Mouse (Mus musculus): ENCODE measurements around the gene Tshz2. TPM values are rescaled to one million over a fixed set of nuclear protein-coding genes. Genes with fewer than 3 reads are reported as not detected.

Tshz2 gene
- polyA plus RNA-seq, 1 experiment from 2014 or later: 2.7 TPM

DNA sequence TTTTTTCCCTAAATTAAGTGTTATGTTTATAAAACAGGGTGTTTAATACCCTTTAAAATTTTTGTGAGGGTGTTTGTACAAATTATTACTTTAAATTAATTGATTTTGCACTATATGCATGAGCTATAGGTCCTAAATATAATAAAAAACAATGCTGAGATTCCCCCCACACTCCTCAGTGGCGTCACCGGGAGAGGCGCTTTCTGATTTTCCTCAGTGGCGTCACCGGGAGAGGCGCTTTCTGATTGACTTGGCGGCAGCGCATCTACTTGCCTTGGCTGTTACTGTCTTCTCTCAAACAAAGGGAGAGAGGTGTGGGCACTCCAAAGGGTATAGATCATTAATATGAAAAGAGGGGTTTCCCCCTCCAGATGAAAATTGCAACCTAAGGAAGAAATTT lies 179.2 kb downstream of the Tshz2 start:
- no peak for DNase-seq (ENCODE audit: low spot score)
- 90% methylated on average over 8 of the region's 8 CpGs for WGBS
- H3K27me3 ChIP-seq (replicated peaks; ENCODE audit: low read depth, poor library complexity, severe bottlenecking): 0 out of 2 replicates have a peak, but pooled peaks cover 5% of the 10 kb centered on the region
- no peaks in the 10 kb centered on the region for H3K36me3 ChIP-seq (replicated peaks)
- H3K27ac ChIP-seq (replicated peaks): no peak overlapping the region; the same call in 1 of the 2 replicates
- peaks cover 19% of the 10 kb centered on the region for H3K4me1 ChIP-seq
- H3K9me3 ChIP-seq: no peaks in the 10 kb centered on the region
- H3K4me3 ChIP-seq: no peak overlapping the region

DNA sequence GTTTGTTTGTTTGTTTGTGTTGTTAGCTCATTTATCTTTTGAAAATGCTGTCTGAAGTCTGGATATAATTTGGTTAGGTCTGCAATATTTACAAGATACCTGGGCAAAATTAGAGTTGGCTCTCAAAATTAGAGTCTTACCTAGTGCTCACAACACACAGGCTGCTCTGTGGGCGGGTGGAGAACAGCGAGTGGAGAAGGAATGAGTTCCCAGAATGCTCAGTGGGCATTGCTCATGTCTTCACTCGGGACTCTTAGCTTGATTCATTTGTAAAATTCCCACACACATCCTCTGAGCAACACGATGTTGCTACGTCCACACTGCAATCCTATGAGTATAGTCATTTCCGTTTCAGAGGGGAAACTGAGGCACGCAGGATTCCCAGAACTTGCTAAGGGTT lies 180.1 kb downstream of the Tshz2 start:
- H3K4me3 ChIP-seq: no peak overlapping the region
- peaks cover 19% of the 10 kb centered on the region for H3K4me1 ChIP-seq
- H3K9me3 ChIP-seq: no peaks in the 10 kb centered on the region
- H3K36me3 ChIP-seq (replicated peaks): no peaks in the 10 kb centered on the region
- 92% methylated on average over 7 of the region's 7 CpGs for WGBS
- DNase-seq (ENCODE audit: low spot score): no peak
- no peak overlapping the region for H3K27ac ChIP-seq (replicated peaks)
- peaks cover 11% of the 10 kb centered on the region; the same call in 1 of the 2 replicates for H3K27me3 ChIP-seq (replicated peaks; ENCODE audit: low read depth, poor library complexity, severe bottlenecking)

DNA sequence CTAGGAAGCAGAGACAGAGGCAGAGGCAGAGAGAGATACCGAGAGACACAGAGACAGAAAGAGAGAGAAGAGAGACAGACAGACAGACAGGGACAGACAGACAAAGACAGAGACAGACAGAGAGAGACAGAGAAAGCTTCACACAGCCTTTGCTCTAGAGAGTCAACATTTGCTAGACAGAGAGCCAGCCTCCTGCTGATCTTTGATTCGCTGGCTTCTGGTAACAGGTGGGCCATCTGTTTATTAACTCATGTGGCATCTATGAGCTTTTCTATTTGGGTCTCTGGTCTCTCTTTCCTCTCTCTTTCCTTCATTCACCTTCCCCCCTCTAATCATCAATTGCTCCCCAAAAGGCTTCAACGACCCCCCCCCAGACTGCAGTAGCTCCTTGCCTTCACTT lies 181.5 kb downstream of the Tshz2 start:
- Histone ChIP-seq H3K4me3 (no peak overlapping the region), H3K9me3 (no peaks in the 10 kb centered on the region), H3K36me3 (replicated peaks) (no peaks in the 10 kb centered on the region), H3K4me1 (peaks cover 19% of the 10 kb centered on the region), H3K27me3 (replicated peaks; ENCODE audit: low read depth, poor library complexity, severe bottlenecking) (peaks cover 11% of the 10 kb centered on the region; the same call in 1 of the 2 replicates), H3K27ac (replicated peaks) (no peak overlapping the region)
- no peak for DNase-seq (ENCODE audit: low spot score)
- WGBS: 82% methylated on average over 3 of the region's 3 CpGs

DNA sequence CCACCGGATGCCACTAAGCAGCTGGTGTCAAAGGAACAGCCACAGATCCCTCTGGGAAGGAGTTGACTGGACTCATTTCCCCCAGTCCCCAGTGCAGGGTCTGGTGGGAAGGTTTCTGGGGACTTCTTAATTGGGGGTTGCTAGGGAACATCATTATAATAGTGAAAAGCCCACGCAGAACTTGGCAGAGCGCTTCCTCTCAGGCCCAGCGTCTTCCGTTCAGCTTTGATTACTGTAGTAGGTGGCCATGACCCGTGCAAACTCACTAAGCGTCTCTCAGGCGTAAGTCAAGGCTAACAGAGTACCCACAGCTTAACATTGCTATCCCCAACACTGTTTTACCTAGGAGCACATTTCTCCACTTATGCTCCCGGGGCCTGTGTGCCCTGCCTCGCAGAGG lies 181.9 kb downstream of the Tshz2 start:
- Histone ChIP-seq H3K9me3 (no peaks in the 10 kb centered on the region), H3K27ac (replicated peaks) (no peak overlapping the region), H3K4me1 (peaks cover 19% of the 10 kb centered on the region), H3K36me3 (replicated peaks) (no peaks in the 10 kb centered on the region), H3K27me3 (replicated peaks; ENCODE audit: low read depth, poor library complexity, severe bottlenecking) (peaks cover 11% of the 10 kb centered on the region; the same call in 1 of the 2 replicates), H3K4me3 (no peak overlapping the region)
- WGBS: 81% methylated on average over 10 of the region's 10 CpGs
- DNase-seq (ENCODE audit: low spot score): no peak

DNA sequence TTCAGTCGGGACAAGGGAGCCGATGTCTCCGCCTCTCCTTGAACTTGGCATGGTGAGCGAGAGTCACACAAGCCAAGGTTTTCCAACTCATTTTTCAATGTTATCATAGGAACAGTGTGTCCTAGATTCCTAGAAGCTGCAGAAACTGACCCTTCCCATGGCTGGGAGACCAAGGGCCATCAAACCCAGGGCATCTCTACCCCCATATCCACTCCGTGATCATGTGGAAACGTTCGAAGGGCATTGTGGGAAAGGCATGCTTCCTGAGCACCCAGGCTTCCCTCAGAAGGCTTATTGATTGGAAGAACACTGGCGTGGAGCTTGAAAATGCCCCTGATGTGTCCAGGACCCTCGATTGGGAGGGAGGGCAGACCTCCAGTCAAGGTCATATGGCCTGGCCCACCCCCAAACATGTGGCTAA lies 188.2 kb downstream of the Tshz2 start:
- Histone ChIP-seq H3K9me3 (no peaks in the 10 kb centered on the region), H3K27me3 (replicated peaks; ENCODE audit: low read depth, poor library complexity, severe bottlenecking) (peaks cover 11% of the 10 kb centered on the region; the same call in 1 of the 2 replicates), H3K4me1 (peaks cover 7% of the 10 kb centered on the region), H3K4me3 (no peak overlapping the region), H3K27ac (replicated peaks) (no peak overlapping the region), H3K36me3 (replicated peaks) (no peaks in the 10 kb centered on the region)
- WGBS: 90% methylated on average over 9 of the region's 9 CpGs
- no peak for DNase-seq (ENCODE audit: low spot score)

DNA sequence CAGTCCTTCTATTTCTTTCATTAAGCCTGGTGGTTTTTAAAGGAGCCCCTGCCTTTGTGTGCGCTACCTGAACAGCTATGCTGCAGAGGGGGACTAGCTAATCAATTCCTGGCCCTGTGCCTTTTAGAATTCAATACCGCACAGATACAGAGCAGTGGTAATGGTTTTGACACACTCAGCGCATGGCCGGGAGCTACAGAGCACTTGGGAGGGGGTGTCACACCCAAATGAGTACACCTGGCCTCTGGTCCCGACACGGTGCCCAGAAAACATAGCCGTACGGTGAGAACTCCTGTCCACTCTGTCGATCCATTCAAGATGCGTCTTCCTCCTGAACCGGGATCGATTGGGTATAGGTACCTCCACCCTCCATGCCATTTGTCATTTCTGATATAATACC lies 193.1 kb downstream of the Tshz2 start:
- 88% methylated on average over 12 of the region's 12 CpGs for whole genome bisulfite sequencing
- Histone ChIP-seq H3K36me3 (replicated peaks) (no peaks in the 10 kb centered on the region), H3K4me1 (peaks cover 19% of the 10 kb centered on the region), H3K4me3 (no peak overlapping the region), H3K27ac (replicated peaks) (no peak overlapping the region; the same call in 1 of the 2 replicates), H3K9me3 (no peaks in the 10 kb centered on the region), H3K27me3 (replicated peaks; ENCODE audit: low read depth, poor library complexity, severe bottlenecking) (no peaks in the 10 kb centered on the region)
- DNase-seq (ENCODE audit: low spot score): no peak

DNA sequence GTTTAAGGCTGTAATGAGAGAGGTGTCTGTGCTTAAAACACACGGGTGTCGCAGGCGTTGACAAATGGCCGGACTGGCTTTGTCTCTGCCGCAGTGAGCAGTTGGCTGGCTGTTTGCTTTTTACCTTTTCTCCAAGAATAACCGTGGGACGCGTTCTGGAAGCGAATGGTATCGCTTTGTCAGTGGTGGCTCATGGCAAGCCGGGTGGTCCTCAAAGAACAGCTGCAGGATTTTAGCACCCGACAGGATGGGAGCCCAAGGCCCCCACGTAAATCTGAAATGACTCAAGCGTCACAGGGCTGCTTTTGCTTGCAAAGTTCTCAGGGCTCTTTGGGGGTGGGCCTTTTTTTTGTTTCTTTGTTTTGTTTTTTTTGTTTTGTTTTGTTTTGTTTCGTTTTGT lies 193.5 kb downstream of the Tshz2 start:
- Histone ChIP-seq H3K27me3 (replicated peaks; ENCODE audit: low read depth, poor library complexity, severe bottlenecking) (no peaks in the 10 kb centered on the region), H3K27ac (replicated peaks) (no peak overlapping the region; the same call in 1 of the 2 replicates), H3K4me1 (peaks cover 19% of the 10 kb centered on the region), H3K9me3 (no peaks in the 10 kb centered on the region), H3K36me3 (replicated peaks) (no peaks in the 10 kb centered on the region), H3K4me3 (no peak overlapping the region)
- WGBS: 80% methylated on average over 15 of the region's 15 CpGs
- no peak for DNase-seq (ENCODE audit: low spot score)

DNA sequence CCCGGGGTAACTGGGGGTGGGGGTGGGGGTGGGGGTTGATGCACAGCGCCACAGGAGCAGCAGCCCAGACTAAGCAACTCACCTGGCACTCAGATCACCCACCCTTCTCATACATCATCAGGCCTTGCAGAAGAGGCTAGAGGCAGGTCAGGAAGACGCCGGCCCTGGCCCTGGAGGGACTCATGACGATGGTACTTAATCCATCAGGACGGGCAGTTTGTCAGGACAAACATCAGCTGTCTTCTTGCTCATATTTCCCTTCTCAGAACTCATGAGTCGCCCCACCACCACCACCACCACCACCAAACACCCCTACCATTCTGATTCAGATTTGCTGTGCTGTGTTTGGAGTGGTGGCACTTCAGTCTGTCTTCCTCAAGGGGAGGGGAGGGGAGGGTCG lies 194.0 kb downstream of the Tshz2 start:
- no peak overlapping the region for H3K4me3 ChIP-seq
- no peak overlapping the region for H3K27ac ChIP-seq (replicated peaks)
- peaks cover 19% of the 10 kb centered on the region for H3K4me1 ChIP-seq
- no peaks in the 10 kb centered on the region for H3K27me3 ChIP-seq (replicated peaks; ENCODE audit: low read depth, poor library complexity, severe bottlenecking)
- H3K9me3 ChIP-seq: no peaks in the 10 kb centered on the region
- H3K36me3 ChIP-seq (replicated peaks): no peaks in the 10 kb centered on the region
- no peak for DNase-seq (ENCODE audit: low spot score)
- 69% methylated on average over 8 of the region's 8 CpGs for WGBS

DNA sequence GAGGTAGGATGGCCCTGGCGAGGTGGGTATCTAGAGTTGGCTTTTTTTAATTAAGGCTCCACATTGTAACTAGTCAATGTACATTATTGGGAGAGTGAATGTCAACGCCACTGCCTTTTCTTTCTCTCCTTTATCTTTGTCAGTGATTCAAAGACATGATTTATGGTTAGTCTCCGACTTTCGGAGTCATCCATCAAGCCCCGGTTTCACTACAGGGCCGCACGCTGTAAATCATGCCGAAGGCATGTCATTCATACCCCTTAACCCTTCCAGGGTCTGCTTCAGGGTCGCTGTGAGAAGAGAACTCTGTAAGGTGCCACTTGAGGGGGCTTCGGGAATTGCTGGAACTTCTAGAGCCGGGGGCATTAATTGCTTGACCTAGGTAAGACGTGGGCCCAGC lies 199.4 kb downstream of the Tshz2 start:
- no peak overlapping the region for H3K27ac ChIP-seq (replicated peaks)
- no peak for DNase-seq (ENCODE audit: low spot score)
- no peaks in the 10 kb centered on the region for H3K36me3 ChIP-seq (replicated peaks)
- peaks cover 25% of the 10 kb centered on the region for H3K4me1 ChIP-seq
- WGBS: 86% methylated on average over 12 of the region's 12 CpGs
- no peak overlapping the region for H3K4me3 ChIP-seq
- H3K27me3 ChIP-seq (replicated peaks; ENCODE audit: low read depth, poor library complexity, severe bottlenecking): no peaks in the 10 kb centered on the region
- no peaks in the 10 kb centered on the region for H3K9me3 ChIP-seq

DNA sequence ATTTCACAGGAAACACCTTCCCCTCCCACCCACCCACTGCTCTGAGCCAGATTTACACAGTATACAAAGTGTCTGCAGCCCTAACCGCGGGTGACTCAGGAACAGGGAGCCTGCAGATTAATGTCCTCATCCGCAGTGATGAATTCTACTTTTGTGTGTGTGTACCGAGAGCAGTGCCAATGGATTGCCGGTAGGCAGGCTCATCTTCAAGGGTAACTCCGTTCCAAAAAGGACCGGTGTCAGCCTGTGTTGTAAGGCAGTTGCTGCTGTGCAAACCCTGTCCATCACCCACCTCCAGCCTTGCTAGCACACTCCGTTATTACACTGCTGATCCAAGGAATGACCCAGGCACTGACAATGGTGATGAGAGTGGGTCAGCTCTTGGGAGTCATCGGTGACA lies 200.8 kb downstream of the Tshz2 start:
- H3K4me3 ChIP-seq: no peak overlapping the region
- peak overlapping the region; percentile 75; the same call in 1 of the 2 replicates for H3K27ac ChIP-seq (replicated peaks)
- H3K36me3 ChIP-seq (replicated peaks): no peaks in the 10 kb centered on the region
- 85% methylated on average over 9 of the region's 9 CpGs for WGBS
- DNase-seq (ENCODE audit: low spot score): no peak
- peaks cover 23% of the 10 kb centered on the region for H3K4me1 ChIP-seq
- H3K9me3 ChIP-seq: no peaks in the 10 kb centered on the region
- H3K27me3 ChIP-seq (replicated peaks; ENCODE audit: low read depth, poor library complexity, severe bottlenecking): no peaks in the 10 kb centered on the region

DNA sequence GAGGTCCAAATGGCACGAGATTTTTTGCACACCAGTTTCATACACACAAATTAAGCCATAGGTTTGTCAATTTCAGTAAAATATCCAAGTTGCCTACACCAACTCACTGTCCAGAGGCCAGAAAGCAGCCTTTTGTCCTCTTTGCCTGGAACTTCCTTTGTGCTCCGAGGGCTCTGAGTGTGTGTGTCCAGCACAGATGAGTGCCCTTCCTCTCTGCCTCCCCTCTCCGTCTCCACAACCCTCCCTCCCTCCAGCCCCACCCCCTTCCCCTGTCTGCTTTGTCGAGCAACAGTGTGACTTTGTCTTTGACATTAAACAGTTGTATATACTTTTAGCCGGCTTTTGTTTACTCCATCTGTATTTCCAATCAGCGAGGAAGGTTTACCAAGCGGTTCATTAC lies 201.8 kb downstream of the Tshz2 start:
- WGBS: 40% methylated on average over 7 of the region's 7 CpGs
- H3K36me3 ChIP-seq (replicated peaks): no peaks in the 10 kb centered on the region
- peak overlapping the region; percentile 75 for H3K27ac ChIP-seq (replicated peaks)
- H3K27me3 ChIP-seq (replicated peaks; ENCODE audit: low read depth, poor library complexity, severe bottlenecking): no peaks in the 10 kb centered on the region
- DNase-seq (ENCODE audit: low spot score): peak; percentile 58
- H3K4me3 ChIP-seq: 0 out of 2 replicates have a peak overlapping the region, but pooled peaks have one; percentile 8
- peaks cover 23% of the 10 kb centered on the region for H3K4me1 ChIP-seq
- no peaks in the 10 kb centered on the region for H3K9me3 ChIP-seq

DNA sequence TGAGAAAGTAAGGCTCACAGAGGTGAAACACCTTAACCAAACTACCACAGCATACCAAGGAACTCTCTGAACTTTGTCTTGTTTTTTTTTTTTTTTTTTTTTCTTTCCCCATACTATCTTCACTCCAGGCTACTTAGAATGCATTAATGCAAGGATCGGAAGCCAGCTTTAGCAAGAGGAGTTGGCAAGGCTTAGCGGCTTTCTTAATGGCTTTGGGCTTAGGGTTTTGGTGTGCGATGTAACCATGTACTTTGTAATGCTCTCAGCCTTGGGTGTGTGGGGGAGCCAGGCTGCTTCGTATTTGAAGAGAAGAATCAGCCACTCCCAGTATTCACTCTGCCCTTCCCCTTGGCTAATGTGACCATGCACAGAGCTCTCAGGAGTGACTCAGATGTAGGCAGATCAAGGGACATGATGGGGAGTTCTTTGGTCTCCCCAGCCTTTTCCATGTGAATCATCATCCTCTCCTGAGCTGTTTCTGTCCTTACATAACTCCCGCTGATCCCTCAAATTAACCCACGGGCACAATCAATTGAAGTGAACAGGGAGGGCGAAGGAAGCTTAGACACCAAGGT lies 204.3 kb downstream of the Tshz2 start:
- H3K27ac ChIP-seq (replicated peaks): no peak overlapping the region
- no peaks in the 10 kb centered on the region for H3K27me3 ChIP-seq (replicated peaks; ENCODE audit: low read depth, poor library complexity, severe bottlenecking)
- H3K4me3 ChIP-seq: no peak overlapping the region
- 91% methylated on average over 7 of the region's 7 CpGs for WGBS
- peaks cover 28% of the 10 kb centered on the region for H3K4me1 ChIP-seq
- H3K36me3 ChIP-seq (replicated peaks): no peaks in the 10 kb centered on the region
- H3K9me3 ChIP-seq: no peaks in the 10 kb centered on the region
- DNase-seq (ENCODE audit: low spot score): no peak

DNA sequence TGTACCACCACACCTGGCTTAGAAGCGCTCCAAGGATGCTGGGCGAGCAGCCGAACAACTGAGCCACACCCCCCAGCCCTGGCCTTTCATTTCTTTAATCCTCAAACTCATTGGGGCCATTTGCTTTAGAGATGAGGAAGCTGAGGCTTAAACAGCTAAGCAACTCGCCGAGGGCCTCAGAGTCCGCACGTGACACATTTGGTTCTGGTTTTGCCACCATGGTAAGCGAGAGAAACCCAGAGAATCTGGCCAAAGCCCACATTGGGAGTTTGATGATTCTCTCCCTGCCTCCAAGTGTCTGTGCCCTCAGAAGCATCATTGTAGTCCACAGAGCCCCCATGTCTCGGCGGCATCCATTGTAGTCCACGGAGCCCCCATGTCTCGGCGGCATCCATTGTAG lies 205.7 kb downstream of the Tshz2 start:
- Histone ChIP-seq H3K27ac (replicated peaks) (no peak overlapping the region), H3K9me3 (no peaks in the 10 kb centered on the region), H3K27me3 (replicated peaks; ENCODE audit: low read depth, poor library complexity, severe bottlenecking) (no peaks in the 10 kb centered on the region), H3K4me3 (no peak overlapping the region), H3K4me1 (peaks cover 31% of the 10 kb centered on the region), H3K36me3 (replicated peaks) (no peaks in the 10 kb centered on the region)
- no peak for DNase-seq (ENCODE audit: low spot score)
- WGBS: 93% methylated on average over 13 of the region's 13 CpGs

All from embryonic facial prominence, embryonic 10.5 days (tissue).